Mouse (Mus musculus): Measurements from ENCODE around the gene Rnf183. TPM values are rescaled to one million over a fixed set of nuclear protein-coding genes. Genes with fewer than 3 reads are reported as not detected.
"Not testable (repeated sequence)": the region's sequence is repeated elsewhere in the genome, so short reads cannot be mapped to it uniquely, and the experiment has no call there.

Gene Rnf183
- total RNA-seq (2021) = not detected
- long read RNA-seq, experiment 1 = 0 reads
- long read RNA-seq, experiment 2, partial matches to known transcripts = 1 of 3 reads
- long read RNA-seq, experiment 2, other reads (novel, unspliced or antisense) = 1 of 3 reads

- no peak for DNase-seq
Observed at GRCm38 (mm10) chr4:62435081-62435480, at the start of gene Rnf183. TSS of gene Rnf183 (minus strand) at chr4:62435252.

DNA sequence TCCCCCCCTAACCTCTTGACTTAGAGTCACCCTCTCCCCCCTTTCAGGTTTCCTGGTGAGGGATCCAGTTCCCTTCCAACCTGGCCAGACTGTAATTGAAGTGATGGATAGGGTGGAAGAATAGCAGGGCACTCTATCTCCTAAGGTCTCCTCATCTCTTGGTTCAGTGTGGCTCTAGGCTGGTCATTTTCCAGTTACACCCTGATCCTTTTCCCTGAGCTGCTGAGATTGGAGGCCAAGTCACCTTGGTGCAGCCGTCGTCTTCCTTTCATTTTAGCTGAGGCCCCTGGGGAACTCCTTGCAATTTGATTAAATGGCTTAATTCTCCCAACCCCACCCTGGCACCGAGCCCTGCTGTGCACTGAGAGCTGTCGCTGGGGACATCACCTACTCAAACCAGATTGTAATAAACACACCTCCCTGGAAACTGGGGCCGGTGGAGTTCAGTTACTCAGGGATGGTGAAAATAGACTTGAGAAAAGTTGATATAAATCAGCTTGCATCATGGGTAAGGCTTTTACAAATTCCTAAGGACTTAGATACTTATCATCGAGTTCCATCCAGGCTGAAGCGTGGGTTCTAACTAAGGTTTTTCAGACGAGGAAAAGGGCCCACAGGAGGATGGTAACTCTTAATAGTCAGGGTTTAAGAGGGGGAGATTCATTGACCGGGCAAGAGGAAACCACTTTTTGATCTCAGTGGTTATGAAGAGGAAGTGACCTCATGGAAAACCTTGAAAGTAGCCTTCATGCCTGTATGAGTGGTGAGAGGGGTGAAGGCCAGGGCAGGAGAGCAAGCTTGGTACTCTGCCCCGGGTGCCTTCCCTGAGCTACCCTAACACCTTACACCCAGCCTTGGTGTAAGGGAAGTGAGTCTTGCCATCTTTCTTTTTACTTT, 45.9 kb upstream of the Rnf183 start:
- DNase-seq = peak; percentile 37

GRCm38 (mm10) chr4:62479937-62480708, 45.1 kb upstream of the Rnf183 start, which contains the start of gene Bspry:
TSS of gene Bspry (plus strand) at chr4:62480053.
- peak; percentile 54 for DNase-seq

DNA sequence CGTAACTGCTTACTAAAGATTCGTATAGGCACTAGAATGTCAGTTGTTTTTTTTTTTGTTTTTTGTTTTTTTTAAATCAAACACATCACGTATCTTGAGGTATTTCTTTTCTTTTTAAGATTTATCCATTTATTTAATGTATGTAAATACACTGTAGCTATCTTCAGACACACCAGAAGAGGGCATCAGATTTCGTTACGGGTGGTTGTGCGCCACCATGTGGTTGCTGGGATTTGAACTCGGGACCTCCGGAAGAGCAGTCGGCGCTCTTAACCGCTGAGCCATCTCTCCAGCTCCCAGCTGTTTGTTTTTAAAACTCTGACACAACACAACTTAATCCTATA, 44.5 kb upstream of the Rnf183 start:
- not testable (repeated sequence) for DNase-seq

DNA sequence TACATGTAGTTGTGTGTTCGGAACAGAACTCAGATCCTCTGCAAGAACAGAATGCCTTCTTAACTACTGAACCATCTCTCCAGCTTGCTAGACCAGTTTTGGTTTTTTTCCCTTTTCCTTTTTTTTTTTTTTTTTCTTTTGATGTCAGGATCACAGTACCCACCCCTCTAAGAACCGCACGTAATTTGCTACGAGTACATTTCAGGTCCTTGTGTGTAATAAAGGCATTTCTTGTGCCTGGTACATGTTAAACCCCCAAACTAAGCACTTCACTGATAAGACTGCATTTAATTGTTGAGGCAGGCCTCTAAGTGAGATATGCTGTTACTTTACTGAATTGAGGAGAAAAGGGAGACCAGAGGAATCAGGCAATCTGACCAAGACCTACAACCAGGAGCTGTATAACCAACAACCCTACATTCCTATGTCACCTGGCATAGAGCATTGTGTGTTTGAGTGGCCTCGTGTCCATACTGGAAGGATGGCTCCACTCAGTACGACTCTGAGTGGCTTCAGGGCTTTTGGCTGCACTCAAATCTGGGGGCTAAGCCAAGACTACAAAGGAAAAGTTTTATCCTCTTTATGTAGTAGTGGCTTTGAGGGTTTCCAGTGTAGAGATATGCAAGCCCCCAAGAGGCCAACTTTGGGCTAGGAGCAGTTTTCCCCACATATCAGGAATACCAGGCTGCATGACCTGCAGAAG, 42.6 kb upstream of the Rnf183 start:
- DNase-seq = no peak

GRCm38 (mm10) chr4:62475793-62476192, 40.7 kb upstream of the Rnf183 start:
- DNase-seq = no peak

DNA sequence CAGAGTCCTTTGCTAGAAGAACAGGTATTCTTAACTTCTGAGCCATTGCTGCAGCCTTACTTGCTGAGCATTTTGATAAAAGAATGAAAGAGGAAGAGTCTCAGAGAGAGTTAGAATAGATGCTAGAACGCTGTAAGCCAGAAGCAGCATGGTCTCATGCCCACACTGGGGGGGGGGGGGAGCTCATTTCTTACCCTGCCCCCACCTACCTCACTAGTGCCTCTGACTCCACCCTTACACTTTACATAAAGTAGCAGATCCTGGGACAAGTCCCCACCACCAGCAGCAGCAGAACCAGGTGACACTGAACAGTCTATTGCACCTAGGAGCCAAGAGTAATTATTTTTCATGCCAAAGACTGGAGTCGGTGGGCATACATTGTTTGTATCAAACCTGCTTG, 40.1 kb upstream of the Rnf183 start:
- DNase-seq = no peak

DNA sequence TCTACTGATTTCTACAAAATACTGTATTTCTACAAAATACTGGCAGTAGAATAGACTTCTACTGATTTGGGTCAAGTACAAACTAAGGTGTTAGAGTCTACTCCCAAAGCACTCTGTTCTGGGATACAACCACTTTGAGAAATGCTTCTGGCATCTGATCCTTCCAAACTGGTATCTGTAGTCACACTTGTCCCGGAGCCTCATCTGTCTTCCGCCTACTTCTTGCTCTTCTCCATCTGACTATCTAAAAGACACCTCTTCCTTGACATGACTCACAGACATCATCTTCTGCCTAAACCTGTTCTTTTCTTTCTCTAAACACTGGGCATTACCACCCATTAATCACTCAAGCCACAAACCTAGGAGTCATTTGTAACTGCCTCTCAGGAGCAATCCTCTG, 37.0 kb upstream of the Rnf183 start:
- no peak for DNase-seq

- peak; percentile 90 for DNase-seq
Observed at GRCm38 (mm10) chr4:62470598-62471051, 35.6 kb upstream of the Rnf183 start, which contains the start of gene Wdr31. TSS of gene Wdr31 (minus strand) at chr4:62470896.

- no peak for DNase-seq
Observed at GRCm38 (mm10) chr4:62468158-62468557, 33.1 kb upstream of the Rnf183 start.

DNA sequence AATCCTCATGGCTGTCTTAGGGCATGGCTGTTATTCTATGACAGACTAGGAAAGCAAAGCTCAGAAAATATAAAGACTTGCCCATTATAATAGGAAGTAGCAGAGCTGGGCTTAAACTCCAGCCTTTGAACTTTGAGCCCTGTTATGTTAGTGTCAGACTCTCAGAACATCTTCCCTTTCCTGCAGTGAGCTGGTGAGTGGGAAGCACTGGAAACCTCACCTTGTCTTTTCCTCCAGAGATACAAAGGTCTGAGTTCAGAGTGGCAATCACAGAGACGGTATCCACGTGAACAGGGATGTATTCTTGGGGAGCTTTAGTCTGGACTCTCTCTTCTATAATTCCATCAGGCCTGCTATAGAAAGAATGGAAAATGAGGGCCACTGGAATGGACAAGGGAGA, 28.1 kb upstream of the Rnf183 start:
- no peak for DNase-seq

DNA sequence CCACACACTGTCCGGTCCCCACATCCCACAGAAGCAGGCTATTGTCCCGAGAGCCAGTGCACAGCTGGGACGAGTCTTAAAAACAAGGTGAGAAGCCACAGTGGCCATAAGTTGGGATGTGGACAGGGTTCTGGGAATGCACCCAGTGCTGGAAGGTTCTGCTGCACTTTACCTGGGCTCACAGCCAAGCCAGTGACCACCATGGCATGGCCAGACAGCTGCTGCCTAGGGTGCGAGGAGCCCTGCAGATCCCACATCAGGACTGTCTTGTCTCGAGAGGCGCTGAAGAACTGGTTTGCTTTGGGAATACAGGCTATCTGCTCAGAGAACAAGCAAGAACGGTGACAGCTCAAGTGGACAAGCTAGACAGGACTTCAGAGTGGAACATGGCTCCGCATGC, 25.3 kb upstream of the Rnf183 start:
- no peak for DNase-seq

DNA sequence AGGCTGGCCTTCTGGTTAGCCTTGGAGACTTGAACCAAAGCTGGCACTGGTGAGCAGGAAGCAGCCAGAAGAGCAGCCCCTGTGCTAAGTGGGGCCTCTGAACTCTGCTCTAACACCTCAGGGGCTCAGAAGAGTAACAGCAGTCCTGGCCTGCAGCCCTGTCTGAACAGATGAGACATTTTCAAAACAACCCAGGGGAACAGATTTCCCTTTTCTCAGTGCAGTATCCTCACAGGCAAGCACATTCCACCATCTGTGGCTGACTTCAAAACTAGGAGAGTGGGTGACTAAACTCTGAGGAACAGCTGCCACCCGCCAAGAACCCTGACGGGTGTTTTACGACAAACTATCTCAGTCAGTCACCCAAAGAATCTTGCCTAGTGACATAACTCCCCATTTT, 24.0 kb upstream of the Rnf183 start:
- no peak for DNase-seq

- peak; percentile 56 for DNase-seq
Observed at GRCm38 (mm10) chr4:62454995-62455394, 19.9 kb upstream of the Rnf183 start.

DNA sequence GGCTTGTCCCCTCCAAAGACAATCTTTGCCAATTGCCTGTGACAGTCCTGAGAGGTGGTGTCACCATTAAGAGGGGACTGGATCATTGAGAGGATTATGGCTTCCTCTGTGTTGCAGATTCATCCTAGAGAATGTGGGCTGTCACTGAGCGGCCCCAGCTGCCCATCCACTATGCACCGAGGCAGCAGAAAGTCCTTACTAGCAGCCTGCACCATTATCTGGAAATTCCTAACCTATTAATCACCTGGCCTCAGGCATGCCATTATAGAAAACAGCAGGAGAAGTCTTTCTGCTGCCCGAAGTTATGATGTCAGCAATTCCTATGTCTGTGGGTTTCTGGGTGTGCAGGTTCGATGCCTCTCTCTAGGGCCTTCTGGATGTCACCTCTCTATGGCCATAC, 5.9 kb upstream of the Rnf183 start:
- DNase-seq = no peak

DNA sequence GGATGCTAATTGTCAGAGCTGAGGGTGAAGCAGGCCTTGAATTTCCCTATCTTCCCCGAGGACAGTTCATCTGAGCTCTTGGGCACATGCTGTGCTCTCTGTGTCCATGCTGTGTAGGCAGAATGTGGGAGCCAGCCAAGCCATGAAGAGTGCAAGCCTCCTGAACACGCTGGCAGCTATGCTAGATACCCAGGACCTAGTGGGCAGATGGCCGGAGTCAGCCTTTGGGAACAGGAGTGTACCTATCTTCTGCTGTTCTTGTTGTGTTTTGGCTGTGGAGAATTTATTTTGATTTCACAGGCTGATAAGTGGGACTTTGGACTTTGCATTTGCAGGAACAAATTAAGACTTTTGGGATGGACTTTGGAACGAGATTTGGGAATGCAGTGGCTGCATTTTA, 5.5 kb upstream of the Rnf183 start:
- DNase-seq = no peak

GRCm38 (mm10) chr4:62439793-62440192, 4.7 kb upstream of the Rnf183 start:
- DNase-seq = no peak

DNA sequence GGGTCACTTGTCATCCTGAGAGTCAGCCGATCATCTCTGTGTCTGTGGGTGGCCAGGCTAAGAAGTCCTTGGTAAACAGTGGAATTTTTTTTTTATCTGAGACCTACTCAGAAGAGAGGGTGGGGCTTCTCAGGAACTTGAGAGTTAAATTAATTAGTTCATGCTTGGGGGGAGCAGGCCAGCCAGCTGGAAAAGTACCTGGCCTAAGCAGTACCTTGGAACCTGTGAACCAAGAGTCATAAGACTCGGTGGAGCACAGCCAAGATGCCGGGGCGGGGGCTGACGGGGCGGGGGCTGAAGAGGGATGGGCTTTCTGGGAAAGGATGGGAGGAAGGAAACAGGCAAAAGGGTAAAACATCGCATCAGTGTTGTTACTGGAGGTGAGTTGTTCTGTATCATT, 2.8 kb upstream of the Rnf183 start:
- DNase-seq = no peak

GRCm38 (mm10) chr4:62437256-62437778, 2.3 kb upstream of the Rnf183 start:
- no peak for DNase-seq

GRCm38 (mm10) chr4:62433939-62434870, 847 bp downstream of the Rnf183 start:
- no peak for DNase-seq

DNA sequence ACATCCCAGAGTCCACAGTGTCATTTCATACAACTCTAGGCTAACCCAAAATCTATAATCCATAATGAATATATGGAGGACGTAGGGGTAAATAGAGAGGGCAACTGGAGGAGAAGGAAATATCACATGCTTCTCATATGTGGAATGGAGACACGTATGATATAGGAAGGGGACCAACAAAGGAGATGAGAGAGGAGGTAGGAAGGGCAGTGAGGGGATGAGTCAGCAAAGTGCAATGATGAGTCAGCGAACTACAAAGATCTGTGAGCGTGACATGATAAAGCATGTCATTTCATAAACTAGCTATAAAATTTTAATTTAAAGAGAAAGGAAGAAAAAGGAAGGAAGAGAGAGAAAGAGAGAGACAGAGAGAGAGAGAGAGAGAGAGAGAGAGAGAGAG, 3.5 kb downstream of the Rnf183 start:
- DNase-seq = no peak

Data from adrenal gland, postnatal 10 days (tissue).